Mouse (Mus musculus) ES-Bruce4 (cell line): ENCODE measurements around the gene Vamp2.

Source experiments
- CTCF ChIP-seq: IDR thresholded peaks from one replicate; pipeline ENCODE4 v1.8.1; 2011; ENCODE audit warnings: low read depth, low read length
- EP300 ChIP-seq: IDR thresholded peaks from 2 replicates; pipeline ENCODE4 v1.6.1; 2011; ENCODE audit warnings: low read depth, low read length; ENCODE audit not compliant: insufficient read depth
- POLR2A ChIP-seq: IDR thresholded peaks from one replicate; pipeline ENCODE4 v1.8.1; 2011; ENCODE audit warnings: low read length; ENCODE audit not compliant: insufficient read depth

- TF ChIP-seq POLR2A (no peak), CTCF (no peak), EP300 (no peak)
Observed at GRCm38 (mm10) chr11:69096360-69096986, 8.2 kb downstream of the Vamp2 start.
